Mouse (Mus musculus): Measurements from ENCODE around the gene Thrsp. TPM values are rescaled to one million over a fixed set of nuclear protein-coding genes. Genes with fewer than 3 reads are reported as not detected.

Gene Thrsp
- total RNA-seq, 2 experiments from 2014 or later: 19.2 to 21.8 TPM

GRCm38 (mm10) chr7:97429705-97430104, 12.2 kb upstream of the Thrsp start:
- intact Hi-C loops (cut with DNase I): loop anchor here (5.0 kb wide), 3 partner anchors 148 to 548 kb away; partner anchors contain the start of genes Aamdc and Rsf1
- no peak for TF ChIP-seq CTCF (IDR thresholded peaks at IDR 0.05)
- Histone ChIP-seq H3K27ac (no peak overlapping the region), H3K4me3 (no peak overlapping the region)
- no peak for DNase-seq (ENCODE audit: extremely low spot score in 1 of 2, low spot score in 2 of 2)

- H3K4me3 ChIP-seq: no peak overlapping the region
- TF ChIP-seq CTCF (IDR thresholded peaks at IDR 0.05): peak; percentile 16
- H3K27ac ChIP-seq: 0 out of 2 replicates have a peak overlapping the region, but pooled peaks have one; percentile 28
- intact Hi-C loops (cut with DNase I): loop anchor here (2.0 to 5.0 kb wide), 4 partner anchors 53 to 549 kb away; partner anchors contain the start of genes Aamdc, Ints4 and Rsf1
- DNase-seq (ENCODE audit: extremely low spot score in 1 of 2, low spot score in 2 of 2): no peak
Observed at GRCm38 (mm10) chr7:97427778-97428420, 10.4 kb upstream of the Thrsp start.

- Histone ChIP-seq H3K27ac (no peak overlapping the region), H3K4me3 (no peak overlapping the region)
- no peak for TF ChIP-seq CTCF (IDR thresholded peaks at IDR 0.05)
- no peak for DNase-seq (ENCODE audit: extremely low spot score in 1 of 2, low spot score in 2 of 2)
- intact Hi-C loops (cut with DNase I): loop anchor here (2.0 to 5.0 kb wide), 4 partner anchors 54 to 550 kb away; partner anchors contain the start of genes Aamdc, Ints4 and Rsf1
Observed at GRCm38 (mm10) chr7:97427296-97427695, 9.8 kb upstream of the Thrsp start.

- no peak for DNase-seq (ENCODE audit: extremely low spot score in 1 of 2, low spot score in 2 of 2)
- no peak overlapping the region for H3K4me3 ChIP-seq
- intact Hi-C loops (cut with DNase I): loop anchor here (2.0 to 5.0 kb wide), 4 partner anchors 54 to 551 kb away; partner anchors contain the start of genes Aamdc, Ints4 and Rsf1
- H3K27ac ChIP-seq: no peak overlapping the region
- no peak for TF ChIP-seq CTCF (IDR thresholded peaks at IDR 0.05)
Observed at GRCm38 (mm10) chr7:97426566-97426965, 9.0 kb upstream of the Thrsp start.

- intact Hi-C loops (cut with DNase I): loop anchor here (5.0 kb wide), 3 partner anchors 153 to 553 kb away; partner anchors contain the start of genes Aamdc and Rsf1
- TF ChIP-seq CTCF (IDR thresholded peaks at IDR 0.05): no peak; the same call in none of the 2 replicates
- Histone ChIP-seq H3K4me3 (no peak overlapping the region), H3K27ac (0 out of 2 replicates have a peak overlapping the region, but pooled peaks have one; percentile 13)
- peak; percentile 84 to 92 for DNase-seq (ENCODE audit: extremely low spot score in 1 of 2, low spot score in 2 of 2)
Observed at GRCm38 (mm10) chr7:97424621-97425245, 7.2 kb upstream of the Thrsp start.

GRCm38 (mm10) chr7:97423754-97424153, 6.2 kb upstream of the Thrsp start:
- intact Hi-C loops (cut with DNase I): no loop called here
- no peak for DNase-seq (ENCODE audit: extremely low spot score in 1 of 2, low spot score in 2 of 2)
- no peak for TF ChIP-seq CTCF (IDR thresholded peaks at IDR 0.05)
- H3K4me3 ChIP-seq: no peak overlapping the region
- H3K27ac ChIP-seq: no peak overlapping the region

GRCm38 (mm10) chr7:97420958-97421651, 3.6 kb upstream of the Thrsp start:
- Histone ChIP-seq H3K4me3 (no peak overlapping the region), H3K27ac (no peak overlapping the region)
- intact Hi-C loops (cut with DNase I): no loop called here
- DNase-seq (ENCODE audit: extremely low spot score in 1 of 2, low spot score in 2 of 2): no peak
- TF ChIP-seq CTCF (IDR thresholded peaks at IDR 0.05): no peak

- TF ChIP-seq CTCF (IDR thresholded peaks at IDR 0.05): no peak
- Histone ChIP-seq H3K27ac (no peak overlapping the region), H3K4me3 (no peak overlapping the region)
- no peak for DNase-seq (ENCODE audit: extremely low spot score in 1 of 2, low spot score in 2 of 2)
- intact Hi-C loops (cut with DNase I): no loop called here
Observed at GRCm38 (mm10) chr7:97420406-97420805, 2.9 kb upstream of the Thrsp start.

GRCm38 (mm10) chr7:97419163-97419562, 1.6 kb upstream of the Thrsp start:
- intact Hi-C loops (cut with DNase I): no loop called here
- TF ChIP-seq CTCF (IDR thresholded peaks at IDR 0.05): no peak
- Histone ChIP-seq H3K27ac (no peak overlapping the region), H3K4me3 (no peak overlapping the region)
- DNase-seq (ENCODE audit: extremely low spot score in 1 of 2, low spot score in 2 of 2): no peak

GRCm38 (mm10) chr7:97418717-97419116, 1.2 kb upstream of the Thrsp start:
- no peak for DNase-seq (ENCODE audit: extremely low spot score in 1 of 2, low spot score in 2 of 2)
- no peak overlapping the region for H3K27ac ChIP-seq
- intact Hi-C loops (cut with DNase I): no loop called here
- no peak overlapping the region for H3K4me3 ChIP-seq
- no peak for TF ChIP-seq CTCF (IDR thresholded peaks at IDR 0.05)

- intact Hi-C loops (cut with DNase I): no loop called here
- no peak for DNase-seq (ENCODE audit: extremely low spot score in 1 of 2, low spot score in 2 of 2)
- no peak for TF ChIP-seq CTCF (IDR thresholded peaks at IDR 0.05)
- Histone ChIP-seq H3K4me3 (peak overlapping the region; percentile 46; the same call in 1 of the 2 replicates), H3K27ac (no peak overlapping the region; the same call in 1 of the 2 replicates)
Observed at GRCm38 (mm10) chr7:97416473-97416872, 1.1 kb downstream of the Thrsp start.
